Mouse (Mus musculus) kidney, embryonic 14.5 days (tissue): ENCODE data around the gene C8g. TPM values are rescaled to one million over a fixed set of nuclear protein-coding genes. Genes with fewer than 3 reads are reported as not detected.

Experiments used
- ATAC-seq: fragments of 200-750 bp; cut with Nextera tagmentation; 2 replicates; pipeline ENCODE4 v1.8.0; 2017; ENCODE audit warnings: moderate number of reproducible peaks, mild to moderate bottlenecking, moderate TSS enrichment, moderate library complexity; ENCODE audit not compliant: low FRiP score, low TSS enrichment
- H3K27ac ChIP-seq: fragments of 300-500 bp; sonication (generic); 2 replicates; pipeline ENCODE4 v1.5.1; 2014; ENCODE audit warnings: low read depth, mild to moderate bottlenecking, low read length, moderate library complexity, mixed read lengths
- H3K27me3 ChIP-seq: fragments of 300-500 bp; sonication (generic); 2 replicates; pipeline ENCODE4 v1.6.1; 2014; ENCODE audit warnings: mild to moderate bottlenecking, low read length; ENCODE audit not compliant: control insufficient read depth, insufficient read depth
- H3K36me3 ChIP-seq: fragments of 300-500 bp; sonication (generic); 2 replicates; pipeline ENCODE4 v1.6.1; 2014; ENCODE audit warnings: low read length, mixed read lengths; ENCODE audit not compliant: control insufficient read depth, insufficient read depth
- H3K4me1 ChIP-seq: fragments of 300-500 bp; sonication (generic); 2 replicates; pipeline ENCODE4 v1.6.1; 2014; ENCODE audit warnings: low read length, mixed read lengths; ENCODE audit not compliant: control insufficient read depth, insufficient read depth
- H3K4me2 ChIP-seq: fragments of 300-500 bp; sonication (generic); replicated peaks from 2 replicates; pipeline ENCODE4 v1.6.1; 2014; ENCODE audit warnings: low read depth, mild to moderate bottlenecking, low read length
- H3K4me3 ChIP-seq: fragments of 300-500 bp; sonication (generic); 2 replicates; pipeline ENCODE4 v1.5.1; 2014; ENCODE audit warnings: mild to moderate bottlenecking, low read length
- H3K9ac ChIP-seq: fragments of 300-500 bp; sonication (generic); 2 replicates; pipeline ENCODE4 v1.6.1; 2014; ENCODE audit warnings: low read depth, mild to moderate bottlenecking, low read length, moderate library complexity
- H3K9me3 ChIP-seq: fragments of 300-500 bp; sonication (generic); 2 replicates; pipeline ENCODE4 v1.6.1; 2016; ENCODE audit warnings: low read length; ENCODE audit not compliant: control insufficient read depth
- WGBS: fragments of 180-500 bp; shearing (Covaris S2); extraction: QIAGEN DNeasy Blood & Tissue Kit; methylation state at CpG from one replicate; pipeline ENCODE4 v1.1.7; 2014; 5-methylcytosine and 5-hydroxymethylcytosine counted together
- polyA plus RNA-seq: library from polyadenylated mRNA; unstranded; fragments of >200 nt; fragmentation: Nextera tagmentation; extraction: Ambion mirVana; gene quantifications from 2 replicates; pipeline ENCODE4 v1.2.1, GENCODE M21; 2014

C8g gene
- polyA plus RNA-seq, 1 experiment from 2014 or later: 9.8 TPM

- H3K4me2 ChIP-seq: no peak overlapping the region
- H3K9ac ChIP-seq: no peak overlapping the region
- WGBS: 87% methylated on average over 5 of the region's 5 CpGs
- no peaks in the 10 kb centered on the region for H3K36me3 ChIP-seq
- no peak overlapping the region for H3K27ac ChIP-seq
- no peak overlapping the region for H3K4me3 ChIP-seq
- H3K4me1 ChIP-seq: 0 out of 2 replicates have a peak, but pooled peaks cover 8% of the 10 kb centered on the region
- ATAC-seq: no peak
- no peaks in the 10 kb centered on the region for H3K27me3 ChIP-seq
- no peaks in the 10 kb centered on the region for H3K9me3 ChIP-seq
Observed at GRCm38 (mm10) chr2:25492988-25493387, 8.5 kb downstream of the C8g start.

- Histone ChIP-seq H3K4me3 (no peak overlapping the region), H3K4me2 (no peak overlapping the region), H3K27me3 (no peaks in the 10 kb centered on the region), H3K4me1 (no peaks in the 10 kb centered on the region), H3K36me3 (no peaks in the 10 kb centered on the region), H3K9ac (no peak overlapping the region), H3K9me3 (no peaks in the 10 kb centered on the region), H3K27ac (no peak overlapping the region)
- WGBS: 85% methylated on average over 7 of the region's 7 CpGs
- ATAC-seq: no peak
Observed at GRCm38 (mm10) chr2:25488671-25489068, 12.8 kb downstream of the C8g start.

GRCm38 (mm10) chr2:25487965-25488670, 13.4 kb downstream of the C8g start:
- Histone ChIP-seq H3K27ac (no peak overlapping the region), H3K9me3 (no peaks in the 10 kb centered on the region), H3K4me3 (no peak overlapping the region), H3K27me3 (no peaks in the 10 kb centered on the region), H3K4me2 (no peak overlapping the region), H3K4me1 (no peaks in the 10 kb centered on the region), H3K36me3 (no peaks in the 10 kb centered on the region), H3K9ac (no peak overlapping the region)
- no peak for ATAC-seq
- 77% methylated on average over 6 of the region's 6 CpGs for WGBS

GRCm38 (mm10) chr2:25484901-25485647, 16.4 kb downstream of the C8g start:
- no peak for ATAC-seq
- Histone ChIP-seq H3K4me2 (no peak overlapping the region), H3K9ac (no peak overlapping the region), H3K9me3 (no peaks in the 10 kb centered on the region), H3K27ac (no peak overlapping the region), H3K27me3 (no peaks in the 10 kb centered on the region), H3K36me3 (no peaks in the 10 kb centered on the region), H3K4me1 (no peaks in the 10 kb centered on the region), H3K4me3 (no peak overlapping the region)
- WGBS: 66% methylated on average over 11 of the region's 11 CpGs

GRCm38 (mm10) chr2:25482969-25483368, 18.6 kb downstream of the C8g start:
- H3K27ac ChIP-seq: no peak overlapping the region
- H3K9me3 ChIP-seq: no peaks in the 10 kb centered on the region
- no peaks in the 10 kb centered on the region for H3K27me3 ChIP-seq
- H3K4me1 ChIP-seq: no peaks in the 10 kb centered on the region
- H3K9ac ChIP-seq: no peak overlapping the region
- ATAC-seq: no peak
- H3K36me3 ChIP-seq: no peaks in the 10 kb centered on the region
- H3K4me2 ChIP-seq: no peak overlapping the region
- H3K4me3 ChIP-seq: no peak overlapping the region
- 27% methylated on average over 7 of the region's 7 CpGs for WGBS

- Histone ChIP-seq H3K36me3 (no peaks in the 10 kb centered on the region), H3K9me3 (no peaks in the 10 kb centered on the region), H3K4me1 (no peaks in the 10 kb centered on the region), H3K27me3 (no peaks in the 10 kb centered on the region), H3K27ac (no peak overlapping the region), H3K4me2 (no peak overlapping the region), H3K9ac (no peak overlapping the region), H3K4me3 (no peak overlapping the region)
- ATAC-seq: no peak
- 90% methylated on average over 1 of the region's 1 CpGs for WGBS
Observed at GRCm38 (mm10) chr2:25480541-25480940, 21.0 kb downstream of the C8g start.

- Histone ChIP-seq H3K4me3 (no peak overlapping the region), H3K9ac (no peak overlapping the region), H3K27ac (no peak overlapping the region), H3K4me2 (no peak overlapping the region), H3K36me3 (no peaks in the 10 kb centered on the region), H3K4me1 (no peaks in the 10 kb centered on the region), H3K27me3 (no peaks in the 10 kb centered on the region), H3K9me3 (no peaks in the 10 kb centered on the region)
- ATAC-seq: no peak
- WGBS: 58% methylated on average over 10 of the region's 10 CpGs
Observed at GRCm38 (mm10) chr2:25479551-25480311, 21.8 kb downstream of the C8g start.

GRCm38 (mm10) chr2:25477967-25478675, 23.4 kb downstream of the C8g start:
- Histone ChIP-seq H3K9ac (no peak overlapping the region), H3K4me1 (no peaks in the 10 kb centered on the region), H3K27ac (no peak overlapping the region), H3K27me3 (no peaks in the 10 kb centered on the region), H3K9me3 (no peaks in the 10 kb centered on the region), H3K36me3 (no peaks in the 10 kb centered on the region), H3K4me3 (no peak overlapping the region), H3K4me2 (no peak overlapping the region)
- WGBS: 89% methylated on average over 3 of the region's 3 CpGs
- no peak for ATAC-seq
